In genomic region chr8:126807171-126807768, GRCm38 (mm10) we compare ENCODE assay signal across 9 mouse cellular contexts.
A peak's percentile ranks its signal among the peaks of the same experiment; 100 is the strongest.
DNase-seq lines count a peak whose midpoint lies in the region; ATAC-seq and TF ChIP-seq lines count a peak whose summit lies in the region.
"Had no signal": no experiment of that assay in that cellular context is flagged by ENCODE, and none has a peak within 500 bp of the region (broad histone marks: within the 10 kb centered on the region; RNA-seq: fewer than 3 reads in every experiment).

No protein-coding gene starts in this region.

- no peak overlapping the region for H3K9ac ChIP-seq in heart, postnatal 0 days (replicated peaks; ENCODE audit: low read depth, low read length)

- peak; percentile 66 to 67 for DNase-seq in adrenal gland, postnatal 36 days
- DNase-seq in heart, postnatal 0 days (ENCODE audit: low spot score), result peak; percentile 82
- peak; percentile 69 for DNase-seq in lung, postnatal 10 days
- DNase-seq in right cerebral cortex, postnatal 14 days, result no peak
- DNase-seq in embryo, embryonic 10 days (ENCODE audit: low spot score), result no peak
- DNase-seq in left cerebral cortex, adult 8-10 months (ENCODE audit: low spot score in 2 of 2), result no peak
- DNase-seq: thymus, postnatal 4 days had no signal

- H3K79me3 ChIP-seq in C2C12 (ENCODE audit: low read depth), result no peaks in the 10 kb centered on the region

- no peak overlapping the region for H3K4me2 ChIP-seq in heart, postnatal 0 days (ENCODE audit: low read depth, low read length)

- H3K9me3 ChIP-seq in heart, postnatal 0 days (replicated peaks; ENCODE audit: control insufficient read depth, low read length), result no peaks in the 10 kb centered on the region

- TF ChIP-seq EP300 in heart, postnatal 0 days (IDR thresholded peaks at IDR 0.05; ENCODE audit: low read depth), result no peak

- no peak overlapping the region for H3ac ChIP-seq in C2C12 (ENCODE audit: control insufficient read depth, insufficient read length, low read depth)

- H3K27me3 ChIP-seq in C2C12 (ENCODE audit: control insufficient read depth, insufficient read depth, insufficient read length), result no peaks in the 10 kb centered on the region
- 0 out of 2 replicates have a peak, but pooled peaks cover 4% of the 10 kb centered on the region for H3K27me3 ChIP-seq in heart, postnatal 0 days (ENCODE audit: control insufficient read depth, insufficient read depth, low read length)

- TF ChIP-seq CTCF in C2C12 (IDR thresholded peaks at IDR 0.05; ENCODE audit: control insufficient read depth, insufficient read depth, insufficient read length), result no peak
- TF ChIP-seq CTCF in heart, postnatal 0 days (IDR thresholded peaks at IDR 0.05; ENCODE audit: low read depth), result no peak

- WGBS in heart, postnatal 0 days, result 48% methylated on average over 8 of the region's 8 CpGs

- ATAC-seq in heart, postnatal 0 days (ENCODE audit: insufficient read depth, low read depth), result peak; percentile 79
- ATAC-seq: hindbrain, postnatal 0 days had no signal

- H3K27ac ChIP-seq in heart, postnatal 0 days (ENCODE audit: low read depth), result peak overlapping the region; percentile 85

- H3K79me2 ChIP-seq in C2C12 (ENCODE audit: control insufficient read depth, insufficient read depth), result no peaks in the 10 kb centered on the region

- H3K4me1 ChIP-seq in heart, postnatal 0 days (ENCODE audit: control insufficient read depth, insufficient read depth), result peaks cover 27% of the 10 kb centered on the region

- H3K36me3 ChIP-seq in C2C12 (ENCODE audit: control insufficient read depth, insufficient read depth), result no peaks in the 10 kb centered on the region
- H3K36me3 ChIP-seq in heart, postnatal 0 days (replicated peaks; ENCODE audit: control insufficient read depth, insufficient read depth, low read length), result no peaks in the 10 kb centered on the region

- no peak overlapping the region for H3K4me3 ChIP-seq in C2C12 (ENCODE audit: insufficient read depth, poor library complexity, severe bottlenecking)
- no peak overlapping the region for H3K4me3 ChIP-seq in heart, postnatal 0 days (ENCODE audit: low read depth, low read length)

TF ChIP-seq in C2C12, 6 proteins besides CTCF, POLR2A, EP300 and RAD21:
- TF ChIP-seq FOSL1 (IDR thresholded peaks at IDR 0.05; ENCODE audit: insufficient read depth, low read length, poor library complexity, severe bottlenecking) (no peak), CEBPB (IDR thresholded peaks at IDR 0.05; ENCODE audit: low read depth) (peak; percentile 50), MYOG (IDR thresholded peaks at IDR 0.05; ENCODE audit: control insufficient read depth, extremely low read depth, insufficient read length) (no peak), MYOD1 (IDR thresholded peaks at IDR 0.05; ENCODE audit: control insufficient read depth, insufficient read length, low read depth) (no peak), USF1 (IDR thresholded peaks at IDR 0.05; ENCODE audit: low read depth) (no peak)
TF ChIP-seq in C2C12: peak in this region for 1.

Comparison
In these comparisons a context has a peak if more than half of its experiments do, and no peak if none do; other contexts are left out.
1. DNase-seq: peak in adrenal gland, postnatal 36 days (2 of 2), heart, postnatal 0 days (single experiment) and lung, postnatal 10 days (single experiment); none in right cerebral cortex, postnatal 14 days (single experiment), embryo, embryonic 10 days (single experiment) and left cerebral cortex, adult 8-10 months (0 of 2).